Mouse (Mus musculus) midbrain, postnatal 0 days (tissue): ENCODE data around the gene Usp39. TPM values are rescaled to one million over a fixed set of nuclear protein-coding genes. Genes with fewer than 3 reads are reported as not detected.

Source experiments
- ATAC-seq: fragments of 200-750 bp; cut with Nextera tagmentation; 2 replicates; pipeline ENCODE4 v1.8.0; 2017; ENCODE audit warnings: moderate number of reproducible peaks, mild to moderate bottlenecking, moderate TSS enrichment, moderate library complexity; ENCODE audit not compliant: low FRiP score
- DNase-seq: peaks from one replicate; pipeline ENCODE4 v3.0.0-alpha.2; 2015; ENCODE audit warnings: low spot score
- H3K27ac ChIP-seq: fragments of 300-500 bp; sonication (generic); 2 replicates; pipeline ENCODE4 v1.5.1; 2014; ENCODE audit warnings: low read depth, mild to moderate bottlenecking, low read length, mixed read lengths
- H3K27me3 ChIP-seq: fragments of 300-500 bp; sonication (generic); 2 replicates; pipeline ENCODE4 v1.6.1; 2014; ENCODE audit warnings: low read length, control low read depth, mixed read lengths; ENCODE audit not compliant: insufficient read depth
- H3K36me3 ChIP-seq: fragments of 300-500 bp; sonication (generic); 2 replicates; pipeline ENCODE4 v1.6.1; 2014; ENCODE audit warnings: low read length, control low read depth, mixed read lengths; ENCODE audit not compliant: insufficient read depth
- H3K4me1 ChIP-seq: fragments of 300-500 bp; sonication (generic); 2 replicates; pipeline ENCODE4 v1.6.1; 2014; ENCODE audit warnings: mild to moderate bottlenecking, control low read depth, antibody characterized with exemption, low read length, mixed read lengths; ENCODE audit not compliant: insufficient read depth
- H3K4me2 ChIP-seq: fragments of 300-500 bp; sonication (generic); 2 replicates; pipeline ENCODE4 v1.6.1; 2014; ENCODE audit warnings: low read depth, mild to moderate bottlenecking, low read length, mixed read lengths; ENCODE audit not compliant: poor library complexity, severe bottlenecking
- H3K4me3 ChIP-seq: fragments of 300-500 bp; sonication (generic); 2 replicates; pipeline ENCODE4 v1.5.1; 2014; ENCODE audit warnings: low read depth, mild to moderate bottlenecking, low read length, moderate library complexity
- H3K9ac ChIP-seq: fragments of 300-500 bp; sonication (generic); replicated peaks from 2 replicates; pipeline ENCODE4 v1.6.1; 2014; ENCODE audit warnings: mild to moderate bottlenecking, low read length, moderate library complexity, mixed read lengths; ENCODE audit not compliant: poor library complexity, severe bottlenecking
- H3K9me3 ChIP-seq: fragments of 300-500 bp; sonication (generic); 2 replicates; pipeline ENCODE4 v1.6.1; 2016; ENCODE audit warnings: low read length, control low read depth
- CTCF ChIP-seq: IDR thresholded peaks from 2 replicates; pipeline ENCODE4 v1.5.1; 2016; ENCODE audit warnings: antibody characterized with exemption, mild to moderate bottlenecking
- WGBS: fragments of 180-500 bp; shearing (Covaris S2); extraction: QIAGEN DNeasy Blood & Tissue Kit; methylation state at CpG from one replicate; pipeline ENCODE4 v1.1.7; 2014; 5-methylcytosine and 5-hydroxymethylcytosine counted together
- polyA plus RNA-seq: library from polyadenylated mRNA; unstranded; fragments of >200 nt; fragmentation: Nextera tagmentation; extraction: Ambion mirVana; gene quantifications from 2 replicates; pipeline ENCODE4 v1.2.1, GENCODE M21; 2015
- total RNA-seq: library from RNA; depleted of rRNA; stranded (reverse); fragments of >200 nt; gene quantifications from 2 replicates; pipeline ENCODE4 v1.2.3, GENCODE M21; 2014

Usp39 gene
- total and polyA plus RNA-seq, 2 experiments from 2014 or later = 35.5 to 43.7 TPM

- no peaks in the 10 kb centered on the region; the same call in 1 of the 2 replicates for H3K4me1 ChIP-seq
- no peaks in the 10 kb centered on the region for H3K9me3 ChIP-seq
- H3K36me3 ChIP-seq = no peaks in the 10 kb centered on the region
- H3K27me3 ChIP-seq = peaks cover 8% of the 10 kb centered on the region; the same call in 1 of the 2 replicates
- H3K9ac ChIP-seq = no peak overlapping the region
- no peak overlapping the region for H3K4me2 ChIP-seq
- WGBS = 86% methylated on average over 15 of the region's 15 CpGs
- H3K4me3 ChIP-seq = no peak overlapping the region
- DNase-seq (no peak), ATAC-seq (no peak)
- TF ChIP-seq CTCF = no peak
- H3K27ac ChIP-seq = no peak overlapping the region
Measured at GRCm38 (mm10) chr6:72374820-72375563, 30.0 kb upstream of the Usp39 start.

GRCm38 (mm10) chr6:72374206-72374605, 29.2 kb upstream of the Usp39 start:
- Histone ChIP-seq H3K4me1 (no peaks in the 10 kb centered on the region), H3K9ac (no peak overlapping the region), H3K4me2 (no peak overlapping the region), H3K27me3 (peaks cover under 1% of the 10 kb centered on the region; the same call in 1 of the 2 replicates), H3K36me3 (no peaks in the 10 kb centered on the region), H3K27ac (no peak overlapping the region), H3K4me3 (no peak overlapping the region), H3K9me3 (no peaks in the 10 kb centered on the region)
- DNase-seq = no peak
- ATAC-seq = no peak
- WGBS = 73% methylated on average over 7 of the region's 7 CpGs
- no peak for TF ChIP-seq CTCF

- Histone ChIP-seq H3K4me2 (no peak overlapping the region), H3K9me3 (no peaks in the 10 kb centered on the region), H3K4me1 (no peaks in the 10 kb centered on the region), H3K9ac (no peak overlapping the region), H3K36me3 (no peaks in the 10 kb centered on the region), H3K27ac (no peak overlapping the region), H3K27me3 (no peaks in the 10 kb centered on the region), H3K4me3 (no peak overlapping the region)
- ATAC-seq (no peak), DNase-seq (no peak)
- 87% methylated on average over 4 of the region's 4 CpGs for WGBS
- TF ChIP-seq CTCF = no peak
Measured at GRCm38 (mm10) chr6:72373184-72373583, 28.2 kb upstream of the Usp39 start.

GRCm38 (mm10) chr6:72371571-72371970, 26.6 kb upstream of the Usp39 start:
- Histone ChIP-seq H3K4me1 (no peaks in the 10 kb centered on the region), H3K27me3 (no peaks in the 10 kb centered on the region), H3K4me3 (no peak overlapping the region), H3K27ac (no peak overlapping the region), H3K9ac (no peak overlapping the region), H3K9me3 (no peaks in the 10 kb centered on the region), H3K36me3 (no peaks in the 10 kb centered on the region), H3K4me2 (no peak overlapping the region)
- no peak for DNase-seq
- WGBS = 25% methylated on average over 1 of the region's 1 CpGs
- TF ChIP-seq CTCF = no peak
- ATAC-seq = no peak

GRCm38 (mm10) chr6:72371147-72371546, 26.2 kb upstream of the Usp39 start:
- WGBS = 35% methylated on average over 5 of the region's 5 CpGs
- ATAC-seq (no peak), DNase-seq (no peak)

GRCm38 (mm10) chr6:72370091-72370490, 25.1 kb upstream of the Usp39 start:
- ATAC-seq (no peak), DNase-seq (no peak)
- TF ChIP-seq CTCF = no peak
- no peaks in the 10 kb centered on the region for H3K36me3 ChIP-seq
- no peak overlapping the region for H3K27ac ChIP-seq
- no peak overlapping the region for H3K9ac ChIP-seq
- H3K27me3 ChIP-seq = no peaks in the 10 kb centered on the region
- 84% methylated on average over 12 of the region's 12 CpGs for WGBS
- H3K4me2 ChIP-seq = no peak overlapping the region
- no peaks in the 10 kb centered on the region for H3K9me3 ChIP-seq
- H3K4me3 ChIP-seq = no peak overlapping the region
- H3K4me1 ChIP-seq = no peaks in the 10 kb centered on the region

More at GRCm38 (mm10) chr6:72371147-72371546, 26.2 kb upstream of the Usp39 start:
- no peaks in the 10 kb centered on the region for H3K36me3 ChIP-seq
- TF ChIP-seq CTCF = no peak
- H3K9ac ChIP-seq = no peak overlapping the region
- no peak overlapping the region for H3K4me2 ChIP-seq
- H3K4me3 ChIP-seq = no peak overlapping the region
- no peaks in the 10 kb centered on the region for H3K27me3 ChIP-seq
- H3K4me1 ChIP-seq = no peaks in the 10 kb centered on the region
- H3K27ac ChIP-seq = no peak overlapping the region
- H3K9me3 ChIP-seq = no peaks in the 10 kb centered on the region
